Mouse (Mus musculus) forebrain, embryonic 11.5 days (tissue): ENCODE data around the gene Gm49711. TPM values are rescaled to one million over a fixed set of nuclear protein-coding genes. Genes with fewer than 3 reads are reported as not detected.

Source experiments
- ATAC-seq: fragments of 200-750 bp; cut with Nextera tagmentation; replicated peaks from 2 replicates; pipeline ENCODE4 v1.8.0; 2017; ENCODE audit warnings: moderate TSS enrichment; ENCODE audit not compliant: low FRiP score
- DNase-seq: peaks from one replicate; pipeline ENCODE4 v3.0.0-alpha.2; 2017; ENCODE audit warnings: low spot score
- H3K27ac ChIP-seq: fragments of 300-500 bp; sonication (generic); 2 replicates; pipeline ENCODE4 v1.5.1; 2014; ENCODE audit warnings: low read depth, low read length
- H3K27me3 ChIP-seq: fragments of 300-500 bp; sonication (generic); 2 replicates; pipeline ENCODE4 v1.6.1; 2014; ENCODE audit warnings: mild to moderate bottlenecking, low read length, mixed read lengths; ENCODE audit not compliant: control insufficient read depth, insufficient read depth
- H3K36me3 ChIP-seq: fragments of 300-500 bp; sonication (generic); 2 replicates; pipeline ENCODE4 v1.6.1; 2014; ENCODE audit warnings: mild to moderate bottlenecking, low read length, moderate library complexity, mixed read lengths; ENCODE audit not compliant: control insufficient read depth, insufficient read depth
- H3K4me1 ChIP-seq: fragments of 300-500 bp; sonication (generic); replicated peaks from 2 replicates; pipeline ENCODE4 v1.6.1; 2014; ENCODE audit warnings: low read length, mixed read lengths; ENCODE audit not compliant: control insufficient read depth, insufficient read depth
- H3K4me2 ChIP-seq: fragments of 300-500 bp; sonication (generic); 2 replicates; pipeline ENCODE4 v1.6.1; 2014; ENCODE audit warnings: low read depth, mild to moderate bottlenecking, low read length, moderate library complexity, mixed read lengths; ENCODE audit not compliant: severe bottlenecking
- H3K4me3 ChIP-seq: fragments of 300-500 bp; sonication (generic); 2 replicates; pipeline ENCODE4 v1.5.1; 2014; ENCODE audit warnings: low read depth, low read length
- H3K9ac ChIP-seq: fragments of 300-500 bp; sonication (generic); 2 replicates; pipeline ENCODE4 v1.6.1; 2014; ENCODE audit warnings: low read length
- H3K9me3 ChIP-seq: fragments of 300-500 bp; sonication (generic); 2 replicates; pipeline ENCODE4 v1.6.1; 2016; ENCODE audit warnings: low read length, mixed read lengths; ENCODE audit not compliant: control insufficient read depth
- WGBS: fragments of 180-500 bp; shearing (Covaris S2); extraction: QIAGEN DNeasy Blood & Tissue Kit; methylation state at CpG from one replicate; pipeline ENCODE4 v1.1.7; 2014; 5-methylcytosine and 5-hydroxymethylcytosine counted together
- polyA plus RNA-seq: library from polyadenylated mRNA; unstranded; fragments of >200 nt; fragmentation: Nextera tagmentation; extraction: Ambion mirVana; gene quantifications from 2 replicates; pipeline ENCODE4 v1.2.1, GENCODE M21; 2014

Gm49711 gene
- polyA plus RNA-seq, 1 experiment from 2014 or later, result 0.17 TPM

GRCm38 (mm10) chr16:92140328-92140727 lies 82.2 kb downstream of the Gm49711 start:
- Histone ChIP-seq H3K4me3 (no peak overlapping the region), H3K27me3 (peaks cover 2% of the 10 kb centered on the region; the same call in 1 of the 2 replicates), H3K4me1 (peaks cover 25% of the 10 kb centered on the region), H3K4me2 (no peak overlapping the region), H3K9me3 (no peaks in the 10 kb centered on the region), H3K36me3 (no peaks in the 10 kb centered on the region), H3K27ac (0 out of 2 replicates have a peak overlapping the region, but pooled peaks have one; percentile 50), H3K9ac (no peak overlapping the region)
- DNase-seq (no peak), ATAC-seq (no peak)
- WGBS, result 68% methylated on average over 9 of the region's 9 CpGs

- Histone ChIP-seq H3K36me3 (no peaks in the 10 kb centered on the region), H3K4me2 (no peak overlapping the region), H3K27ac (no peak overlapping the region), H3K4me1 (peaks cover 25% of the 10 kb centered on the region), H3K27me3 (peaks cover 2% of the 10 kb centered on the region; the same call in 1 of the 2 replicates), H3K9ac (no peak overlapping the region), H3K9me3 (no peaks in the 10 kb centered on the region), H3K4me3 (no peak overlapping the region)
- whole genome bisulfite sequencing, result 84% methylated on average over 12 of the region's 12 CpGs
- ATAC-seq, result no peak
- DNase-seq, result no peak
These were observed 82.9 kb downstream of the Gm49711 start for GRCm38 (mm10) chr16:92141021-92141420.

- ATAC-seq, result peak; percentile 66
- H3K4me1 ChIP-seq, result peaks cover 25% of the 10 kb centered on the region
These were observed 84.4 kb downstream of the Gm49711 start for GRCm38 (mm10) chr16:92142426-92143012.

GRCm38 (mm10) chr16:92147631-92148366 lies 89.7 kb downstream of the Gm49711 start:
- Histone ChIP-seq H3K9ac (no peak overlapping the region), H3K27ac (no peak overlapping the region), H3K36me3 (no peaks in the 10 kb centered on the region), H3K4me1 (peaks cover 3% of the 10 kb centered on the region; the same call in 1 of the 2 replicates), H3K27me3 (peaks cover 2% of the 10 kb centered on the region; the same call in 1 of the 2 replicates), H3K9me3 (no peaks in the 10 kb centered on the region), H3K4me2 (no peak overlapping the region), H3K4me3 (no peak overlapping the region)
- ATAC-seq (no peak), DNase-seq (no peak)
- 89% methylated on average over 12 of the region's 12 CpGs for WGBS

More at GRCm38 (mm10) chr16:92142426-92143012, 84.4 kb downstream of the Gm49711 start:
- peak overlapping the region; percentile 50; the same call in 1 of the 2 replicates for H3K27ac ChIP-seq
- no peaks in the 10 kb centered on the region for H3K36me3 ChIP-seq
- H3K4me3 ChIP-seq, result no peak overlapping the region
- WGBS, result 22% methylated on average over 9 of the region's 9 CpGs
- DNase-seq, result no peak
- peaks cover 2% of the 10 kb centered on the region; the same call in 1 of the 2 replicates for H3K27me3 ChIP-seq
- H3K9ac ChIP-seq, result no peak overlapping the region
- no peaks in the 10 kb centered on the region for H3K9me3 ChIP-seq
- H3K4me2 ChIP-seq, result no peak overlapping the region

- 95% methylated on average over 2 of the region's 2 CpGs for WGBS
- H3K9ac ChIP-seq, result no peak overlapping the region
These were observed 90.2 kb downstream of the Gm49711 start for GRCm38 (mm10) chr16:92148367-92148728.

GRCm38 (mm10) chr16:92150975-92151374 lies 92.9 kb downstream of the Gm49711 start:
- H3K27me3 ChIP-seq, result no peaks in the 10 kb centered on the region; the same call in 1 of the 2 replicates
- no peaks in the 10 kb centered on the region for H3K36me3 ChIP-seq
- no peak overlapping the region for H3K4me2 ChIP-seq
- no peak for ATAC-seq
- WGBS, result 75% methylated on average over 4 of the region's 4 CpGs
- no peak overlapping the region for H3K27ac ChIP-seq
- no peak overlapping the region for H3K9ac ChIP-seq
- DNase-seq, result no peak
- H3K4me1 ChIP-seq, result no peaks in the 10 kb centered on the region
- H3K9me3 ChIP-seq, result no peaks in the 10 kb centered on the region
- no peak overlapping the region for H3K4me3 ChIP-seq

More at GRCm38 (mm10) chr16:92148367-92148728, 90.2 kb downstream of the Gm49711 start:
- Histone ChIP-seq H3K4me3 (no peak overlapping the region), H3K4me2 (no peak overlapping the region), H3K9me3 (no peaks in the 10 kb centered on the region), H3K36me3 (no peaks in the 10 kb centered on the region), H3K27me3 (peaks cover 2% of the 10 kb centered on the region; the same call in 1 of the 2 replicates), H3K27ac (no peak overlapping the region), H3K4me1 (no peaks in the 10 kb centered on the region)
- no peak for DNase-seq
- ATAC-seq, result no peak

- DNase-seq, result peak; percentile 69
- peak overlapping the region; percentile 40 for H3K4me3 ChIP-seq
- H3K9ac ChIP-seq, result peak overlapping the region; percentile 59
- ATAC-seq, result peak; percentile 57
- no peaks in the 10 kb centered on the region for H3K27me3 ChIP-seq
- H3K9me3 ChIP-seq, result no peaks in the 10 kb centered on the region
- H3K4me1 ChIP-seq, result peaks cover 12% of the 10 kb centered on the region; the same call in 1 of the 2 replicates
- WGBS, result under 1% methylated on average over 14 of the region's 14 CpGs
- no peaks in the 10 kb centered on the region for H3K36me3 ChIP-seq
- no peak overlapping the region for H3K27ac ChIP-seq
- peak overlapping the region; percentile 88 for H3K4me2 ChIP-seq
These were observed 99.9 kb downstream of the Gm49711 start for GRCm38 (mm10) chr16:92158021-92158455.

GRCm38 (mm10) chr16:92158461-92159091 lies 100.5 kb downstream of the Gm49711 start:
- Histone ChIP-seq H3K9me3 (no peaks in the 10 kb centered on the region), H3K27me3 (no peaks in the 10 kb centered on the region), H3K27ac (no peak overlapping the region), H3K4me1 (peaks cover 12% of the 10 kb centered on the region; the same call in 1 of the 2 replicates), H3K4me3 (peak overlapping the region; percentile 40), H3K4me2 (peak overlapping the region; percentile 88), H3K36me3 (no peaks in the 10 kb centered on the region), H3K9ac (peak overlapping the region; percentile 59)
- 6% methylated on average over 29 of the region's 30 CpGs for WGBS
- peak; percentile 94 for ATAC-seq
- DNase-seq, result peak; percentile 87
